Mouse (Mus musculus) spleen, postnatal 10 days (tissue): ENCODE measurements around the gene Cse1l.
A peak's percentile ranks its signal among the peaks of the same experiment; 100 is the strongest.

ENCODE experiments used
- DNase-seq, 2 experiments: peaks; one replicate each; pipeline ENCODE4 v3.0.0; 2021 to 2022; ENCODE audit warnings: low spot score in 2 of 2

The Cse1l gene

GRCm38 (mm10) chr2:166974177-166974872, 68.5 kb downstream of the Cse1l start:
- peak in 1 of 2 experiments; percentile 23 for DNase-seq

- no peak for DNase-seq
Observed at GRCm38 (mm10) chr2:166976356-166976755, 70.5 kb downstream of the Cse1l start.

GRCm38 (mm10) chr2:166977490-166977889, 71.7 kb downstream of the Cse1l start:
- no peak for DNase-seq

GRCm38 (mm10) chr2:166980161-166980560, 74.3 kb downstream of the Cse1l start:
- DNase-seq, result no peak

- no peak for DNase-seq
Observed at GRCm38 (mm10) chr2:166983351-166983894, 77.6 kb downstream of the Cse1l start.

- DNase-seq, result peak in 1 of 2 experiments; percentile 34
Observed at GRCm38 (mm10) chr2:166990861-166991260, 85.0 kb downstream of the Cse1l start.

GRCm38 (mm10) chr2:166991945-166992344, 86.1 kb downstream of the Cse1l start:
- no peak for DNase-seq

GRCm38 (mm10) chr2:166995021-166995795, 89.4 kb downstream of the Cse1l start:
- DNase-seq, result peak; percentile 59 to 69
